Mouse (Mus musculus) cerebellum, adult 2 months (tissue): ENCODE data around the gene Adam17.

Experiments
- CTCF ChIP-seq: fragments of 200-500 bp; IDR thresholded peaks from 2 replicates; pipeline ENCODE4 v1.5.1; 2011; ENCODE audit warnings: low read depth, mild to moderate bottlenecking, control low read depth, low read length, moderate library complexity, borderline replicate concordance; ENCODE audit not compliant: insufficient read depth
- POLR2A ChIP-seq: fragments of 200-500 bp; IDR thresholded peaks from 2 replicates; pipeline ENCODE4 v1.6.1; 2011; ENCODE audit warnings: low read length, control low read depth, borderline replicate concordance; ENCODE audit not compliant: insufficient read depth

DNA sequence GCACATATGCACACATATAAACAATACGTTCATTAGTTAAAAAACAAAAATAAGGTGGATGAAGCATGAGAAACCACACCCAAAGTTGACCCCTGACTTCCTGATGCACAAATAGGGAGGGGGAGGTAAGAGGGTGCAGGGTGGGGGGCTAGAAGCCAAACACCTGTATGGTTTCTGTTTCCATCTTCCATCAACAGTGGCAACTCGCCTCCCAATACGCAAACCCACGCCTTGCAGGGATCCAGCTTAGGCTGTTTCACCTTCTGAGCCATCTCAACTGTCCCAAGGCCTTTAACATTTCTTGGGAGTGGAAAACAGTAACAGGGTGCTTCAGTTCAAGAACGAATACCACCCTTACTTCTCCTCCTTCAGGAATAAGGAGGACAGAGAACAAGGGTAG, 36.3 kb downstream of the Adam17 start:
- TF ChIP-seq POLR2A (no peak), CTCF (no peak)
